Mouse (Mus musculus): Measurements from ENCODE around the gene Rgcc.

Rgcc gene

GRCm38 (mm10) chr14:79300641-79301350 is 649 bp downstream of the Rgcc start:
- DNase-seq (ENCODE audit: low spot score), result no peak

- DNase-seq (ENCODE audit: low spot score), result no peak
Observed at GRCm38 (mm10) chr14:79299796-79300195, 1.6 kb downstream of the Rgcc start.

GRCm38 (mm10) chr14:79299230-79299629 is 2.2 kb downstream of the Rgcc start:
- DNase-seq (ENCODE audit: low spot score), result no peak

- DNase-seq (ENCODE audit: low spot score), result no peak
Observed at GRCm38 (mm10) chr14:79298314-79298992, 3.0 kb downstream of the Rgcc start.

GRCm38 (mm10) chr14:79296836-79297235 is 4.6 kb downstream of the Rgcc start:
- no peak for DNase-seq (ENCODE audit: low spot score)

GRCm38 (mm10) chr14:79296201-79296600 is 5.2 kb downstream of the Rgcc start:
- no peak for DNase-seq (ENCODE audit: low spot score)

GRCm38 (mm10) chr14:79295579-79295978 is 5.9 kb downstream of the Rgcc start:
- DNase-seq (ENCODE audit: low spot score), result no peak

GRCm38 (mm10) chr14:79294950-79295349 is 6.5 kb downstream of the Rgcc start:
- no peak for DNase-seq (ENCODE audit: low spot score)

GRCm38 (mm10) chr14:79294051-79294814 is 7.2 kb downstream of the Rgcc start:
- no peak for DNase-seq (ENCODE audit: low spot score)

- no peak for DNase-seq (ENCODE audit: low spot score)
Observed at GRCm38 (mm10) chr14:79293119-79293780, 8.2 kb downstream of the Rgcc start.

GRCm38 (mm10) chr14:79291629-79292028 is 9.8 kb downstream of the Rgcc start:
- no peak for DNase-seq (ENCODE audit: low spot score)

- DNase-seq (ENCODE audit: low spot score), result no peak
Observed at GRCm38 (mm10) chr14:79290683-79291425, 10.6 kb downstream of the Rgcc start.

- DNase-seq (ENCODE audit: low spot score), result no peak
Observed at GRCm38 (mm10) chr14:79289909-79290308, 11.5 kb downstream of the Rgcc start.

- no peak for DNase-seq (ENCODE audit: low spot score)
Observed at GRCm38 (mm10) chr14:79288280-79288679, 13.2 kb downstream of the Rgcc start.

- no peak for DNase-seq (ENCODE audit: low spot score)
Observed at GRCm38 (mm10) chr14:79287251-79287863, 14.1 kb downstream of the Rgcc start.

- no peak for DNase-seq (ENCODE audit: low spot score)
Observed at GRCm38 (mm10) chr14:79285549-79285948, 15.9 kb downstream of the Rgcc start.

GRCm38 (mm10) chr14:79284616-79285015 is 16.8 kb downstream of the Rgcc start:
- no peak for DNase-seq (ENCODE audit: low spot score)

- no peak for DNase-seq (ENCODE audit: low spot score)
Observed at GRCm38 (mm10) chr14:79283952-79284351, 17.5 kb downstream of the Rgcc start.

GRCm38 (mm10) chr14:79281894-79282553 is 19.4 kb downstream of the Rgcc start:
- no peak for DNase-seq (ENCODE audit: low spot score)

- no peak for DNase-seq (ENCODE audit: low spot score)
Observed at GRCm38 (mm10) chr14:79280456-79280855, 21.0 kb downstream of the Rgcc start.

- DNase-seq (ENCODE audit: low spot score), result no peak
Observed at GRCm38 (mm10) chr14:79279494-79279893, 22.0 kb downstream of the Rgcc start.
